Mouse (Mus musculus) neural tube, embryonic 12.5 days (tissue): ENCODE measurements around the gene Gucy2c. TPM values are rescaled to one million over a fixed set of nuclear protein-coding genes. Genes with fewer than 3 reads are reported as not detected.
"Not testable (repeated sequence)": the region's sequence is repeated elsewhere in the genome, so short reads cannot be mapped to it uniquely, and the experiment has no call there.

Experiments
- ATAC-seq: fragments of 200-750 bp; cut with Nextera tagmentation; 2 replicates; pipeline ENCODE4 v1.8.0; 2017; ENCODE audit warnings: low read depth, mild to moderate bottlenecking, moderate TSS enrichment, moderate library complexity; ENCODE audit not compliant: low FRiP score
- H3K27ac ChIP-seq: fragments of 300-500 bp; sonication (generic); 2 replicates; pipeline ENCODE4 v1.5.1; 2016
- H3K27me3 ChIP-seq: fragments of 300-500 bp; sonication (generic); replicated peaks from 2 replicates; pipeline ENCODE4 v1.6.1; 2016; ENCODE audit warnings: mild to moderate bottlenecking
- H3K36me3 ChIP-seq: fragments of 300-500 bp; sonication (generic); 2 replicates; pipeline ENCODE4 v1.6.1; 2016; ENCODE audit warnings: mild to moderate bottlenecking
- H3K4me1 ChIP-seq: fragments of 300-500 bp; sonication (generic); 2 replicates; pipeline ENCODE4 v1.6.1; 2016
- H3K4me2 ChIP-seq: fragments of 300-500 bp; sonication (generic); replicated peaks from 2 replicates; pipeline ENCODE4 v1.6.1; 2016; ENCODE audit warnings: mild to moderate bottlenecking
- H3K4me3 ChIP-seq: fragments of 300-500 bp; sonication (generic); 2 replicates; pipeline ENCODE4 v1.5.1; 2016
- H3K9ac ChIP-seq: fragments of 300-500 bp; sonication (generic); 2 replicates; pipeline ENCODE4 v1.6.1; 2016; ENCODE audit warnings: mild to moderate bottlenecking
- H3K9me3 ChIP-seq: fragments of 300-500 bp; sonication (generic); 2 replicates; pipeline ENCODE4 v1.6.1; 2016; ENCODE audit warnings: mild to moderate bottlenecking
- WGBS: fragments of 180-500 bp; shearing (Covaris S2); methylation state at CpG from one replicate; pipeline ENCODE4 v1.1.7; 2016; 5-methylcytosine and 5-hydroxymethylcytosine counted together
- polyA plus RNA-seq: library from polyadenylated mRNA; unstranded; fragments of >200 nt; fragmentation: Nextera tagmentation; extraction: Ambion mirVana; gene quantifications from 2 replicates; pipeline ENCODE4 v1.2.1, GENCODE M21; 2016

Gene Gucy2c
- polyA plus RNA-seq, 1 experiment from 2014 or later: 0.41 TPM

DNA sequence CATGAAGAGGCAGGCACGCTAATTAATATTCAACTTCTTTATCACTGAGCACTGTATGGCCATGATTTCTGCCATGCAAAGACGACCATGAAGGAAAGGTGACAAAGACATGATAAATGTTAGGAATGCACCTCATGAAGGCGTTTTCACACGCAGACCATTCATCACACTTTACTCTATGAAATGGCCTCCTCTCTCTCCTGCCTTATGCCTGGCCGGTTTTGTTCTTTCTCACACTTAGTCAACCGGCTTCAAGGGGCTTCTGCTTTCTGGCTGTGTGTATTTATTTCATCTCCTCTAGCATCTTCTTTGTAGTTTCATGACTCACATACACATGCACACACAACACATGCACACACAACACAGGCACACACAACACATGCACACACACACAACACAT lies 19.7 kb upstream of the Gucy2c start:
- Histone ChIP-seq H3K9ac (no peak overlapping the region), H3K4me3 (no peak overlapping the region), H3K9me3 (no peaks in the 10 kb centered on the region), H3K4me1 (peaks cover 13% of the 10 kb centered on the region; the same call in 1 of the 2 replicates), H3K27ac (no peak overlapping the region), H3K27me3 (no peaks in the 10 kb centered on the region), H3K4me2 (no peak overlapping the region), H3K36me3 (no peaks in the 10 kb centered on the region)
- ATAC-seq: no peak
- 85% methylated on average over 6 of the region's 6 CpGs for WGBS

DNA sequence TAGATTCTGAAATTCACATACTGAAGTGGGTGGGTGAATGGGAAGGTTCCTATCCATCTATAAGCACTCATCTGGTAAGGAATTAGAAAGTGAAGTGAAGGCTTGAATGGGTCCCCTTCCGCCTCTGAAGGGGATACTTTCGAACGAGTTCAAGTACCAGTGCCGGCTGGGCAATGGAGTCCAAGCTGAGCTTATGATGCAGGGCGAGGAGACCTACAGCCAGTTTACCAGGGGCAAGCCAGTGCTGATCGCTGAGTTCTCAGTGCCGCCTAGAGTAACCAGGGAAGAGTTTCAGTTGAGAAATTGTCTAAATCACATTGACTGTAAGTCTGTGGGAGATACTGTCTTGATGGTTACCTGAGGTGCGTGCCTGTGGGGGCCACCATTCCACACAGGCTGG lies 19.1 kb upstream of the Gucy2c start:
- whole genome bisulfite sequencing: 94% methylated on average over 8 of the region's 8 CpGs
- no peak overlapping the region for H3K4me3 ChIP-seq
- H3K9me3 ChIP-seq: no peaks in the 10 kb centered on the region
- H3K36me3 ChIP-seq: no peaks in the 10 kb centered on the region
- ATAC-seq: no peak
- peaks cover 13% of the 10 kb centered on the region; the same call in 1 of the 2 replicates for H3K4me1 ChIP-seq
- no peak overlapping the region for H3K4me2 ChIP-seq
- no peak overlapping the region for H3K27ac ChIP-seq
- no peak overlapping the region for H3K9ac ChIP-seq
- no peaks in the 10 kb centered on the region for H3K27me3 ChIP-seq

DNA sequence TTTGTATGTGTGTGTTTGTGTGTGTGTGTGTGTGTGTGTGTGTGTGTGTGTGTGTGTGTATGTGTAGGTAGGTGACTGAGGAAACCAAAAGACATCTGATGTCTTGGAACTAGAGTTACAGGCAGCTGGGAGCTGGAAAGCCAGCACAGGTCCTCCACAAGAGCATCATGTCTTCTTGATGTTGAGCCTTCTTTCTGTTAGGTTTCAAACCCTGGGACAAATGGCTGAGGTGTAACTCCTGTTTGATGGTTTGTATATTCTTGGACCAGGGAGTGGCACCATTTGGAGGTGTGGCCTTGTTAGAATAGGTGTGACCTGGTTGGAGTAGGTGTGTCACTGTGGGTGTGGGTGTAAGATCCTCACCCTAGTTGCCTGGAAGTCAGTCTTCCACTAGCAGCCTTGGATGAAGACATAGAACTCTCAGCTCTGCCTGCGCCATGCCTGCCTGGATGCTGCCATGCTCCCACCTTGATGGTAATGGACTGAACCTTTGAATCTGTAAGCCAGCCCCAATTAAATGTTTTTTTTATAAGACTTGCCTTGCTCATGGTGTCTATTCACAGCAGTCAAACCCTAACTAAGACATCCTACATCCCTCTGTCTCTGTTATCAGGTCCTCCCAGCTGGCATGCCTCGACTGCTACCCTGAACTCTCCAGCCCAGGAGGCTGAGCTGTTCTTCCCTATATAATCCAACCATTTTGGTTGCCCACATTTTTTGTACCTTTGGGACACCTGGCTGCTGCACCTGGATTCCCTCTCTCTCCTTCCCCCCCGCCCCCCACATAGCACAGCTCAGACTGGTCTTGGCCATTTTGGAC lies 16.5 kb upstream of the Gucy2c start:
- not testable (repeated sequence) for H3K4me2 ChIP-seq, H3K9ac ChIP-seq, H3K27ac ChIP-seq, H3K9me3 ChIP-seq, H3K27me3 ChIP-seq, ATAC-seq, H3K4me3 ChIP-seq, H3K36me3 ChIP-seq
- 85% methylated on average over 3 of the region's 3 CpGs for WGBS
- peaks cover 17% of the 10 kb centered on the region; the same call in 1 of the 2 replicates for H3K4me1 ChIP-seq

DNA sequence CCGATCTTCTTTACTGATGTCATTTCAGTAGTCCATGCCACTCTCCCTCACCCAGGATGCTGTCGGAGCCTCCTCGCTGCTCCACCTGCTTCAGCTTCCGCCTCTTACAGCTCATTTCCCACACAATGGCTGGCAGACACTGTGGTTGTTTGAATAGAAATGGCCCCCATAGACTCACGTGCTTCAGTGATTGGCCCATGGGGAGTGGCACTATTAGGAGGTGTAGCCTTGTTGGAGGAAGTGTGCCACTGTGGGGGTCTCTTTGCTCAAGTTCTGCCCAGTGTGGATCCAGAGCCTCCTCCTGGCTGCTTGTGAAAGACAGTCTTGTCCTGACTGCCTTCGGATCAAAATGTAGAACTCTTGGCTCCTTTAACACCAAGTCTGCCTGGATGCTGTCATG lies 14.3 kb upstream of the Gucy2c start:
- H3K27ac ChIP-seq: no peak overlapping the region
- H3K4me3 ChIP-seq: no peak overlapping the region
- H3K4me2 ChIP-seq: no peak overlapping the region
- H3K36me3 ChIP-seq: no peaks in the 10 kb centered on the region
- H3K9ac ChIP-seq: no peak overlapping the region
- ATAC-seq: no peak
- WGBS: 41% methylated on average over 6 of the region's 6 CpGs
- H3K9me3 ChIP-seq: no peaks in the 10 kb centered on the region
- no peaks in the 10 kb centered on the region; the same call in 1 of the 2 replicates for H3K27me3 ChIP-seq
- H3K4me1 ChIP-seq: peaks cover 16% of the 10 kb centered on the region; the same call in 1 of the 2 replicates

DNA sequence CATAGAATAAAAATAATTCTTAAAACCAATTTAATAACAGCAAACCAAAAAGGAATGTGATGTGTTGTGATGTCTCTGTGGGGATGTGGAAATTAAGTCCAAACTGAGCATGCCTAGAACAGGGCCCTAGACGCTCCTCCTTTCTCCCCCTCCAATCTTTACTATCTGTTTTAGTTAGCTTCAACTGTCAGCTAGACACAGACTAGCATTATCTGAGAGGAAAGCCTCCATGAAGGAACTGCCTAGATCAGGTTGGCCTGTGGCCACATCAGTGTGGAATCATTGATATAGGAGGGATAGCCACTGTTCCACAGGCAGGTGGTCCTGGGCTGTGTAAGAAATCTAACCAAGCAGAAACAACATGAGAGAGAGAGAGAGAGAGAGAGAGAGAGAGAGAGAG lies 13.5 kb upstream of the Gucy2c start:
- Histone ChIP-seq H3K9me3 (no peaks in the 10 kb centered on the region), H3K4me3 (no peak overlapping the region), H3K4me2 (no peak overlapping the region), H3K27me3 (no peaks in the 10 kb centered on the region; the same call in 1 of the 2 replicates), H3K4me1 (peaks cover 16% of the 10 kb centered on the region; the same call in 1 of the 2 replicates), H3K9ac (no peak overlapping the region), H3K27ac (no peak overlapping the region), H3K36me3 (no peaks in the 10 kb centered on the region)
- no peak for ATAC-seq
- 39% methylated on average over 1 of the region's 1 CpGs for WGBS

DNA sequence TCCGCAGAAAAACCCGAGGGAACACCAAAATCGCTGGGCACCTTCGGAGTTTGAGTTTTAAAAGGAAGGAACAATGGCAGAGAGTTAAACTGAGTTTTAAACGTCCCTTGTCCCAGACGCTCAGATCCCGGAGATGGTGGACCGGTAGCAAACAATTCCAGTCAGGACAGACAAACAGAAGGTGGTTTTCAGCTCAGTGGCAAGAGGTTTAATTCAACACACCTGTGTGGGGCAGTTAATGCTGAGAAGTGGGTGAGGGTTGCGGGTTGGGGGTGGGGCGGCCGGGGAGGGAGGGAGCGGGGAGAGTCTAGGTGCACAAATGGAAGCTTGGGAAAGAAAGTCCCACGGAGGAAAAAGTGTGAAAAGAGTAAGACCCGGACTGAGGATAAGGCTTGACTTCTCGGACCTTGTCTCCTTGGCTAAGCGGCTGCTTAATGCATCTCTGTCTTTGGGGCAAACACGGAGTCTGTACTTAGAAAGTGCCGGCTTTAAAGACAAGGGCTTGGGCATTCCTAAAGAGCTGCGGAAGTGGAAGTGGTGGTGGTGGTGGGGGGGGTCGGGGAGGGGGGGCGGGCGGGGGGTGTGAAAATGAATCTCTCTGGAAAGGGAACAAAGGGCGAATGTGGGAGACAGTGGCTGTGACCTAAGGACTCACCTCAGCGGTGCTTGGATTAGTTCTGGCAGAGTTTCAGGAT lies 12.4 kb upstream of the Gucy2c start:
- Histone ChIP-seq H3K27me3 (no peaks in the 10 kb centered on the region; the same call in 1 of the 2 replicates), H3K9me3 (no peaks in the 10 kb centered on the region), H3K9ac (peak overlapping the region; percentile 48; the same call in 1 of the 2 replicates), H3K4me2 (peak overlapping the region; percentile 75), H3K4me1 (peaks cover 16% of the 10 kb centered on the region; the same call in 1 of the 2 replicates), H3K36me3 (no peaks in the 10 kb centered on the region), H3K27ac (no peak overlapping the region), H3K4me3 (peak overlapping the region; percentile 30)
- 0 out of 2 replicates have a peak, but pooled peaks have one; percentile 18 for ATAC-seq
- under 1% methylated on average over 22 of the region's 24 CpGs for WGBS

DNA sequence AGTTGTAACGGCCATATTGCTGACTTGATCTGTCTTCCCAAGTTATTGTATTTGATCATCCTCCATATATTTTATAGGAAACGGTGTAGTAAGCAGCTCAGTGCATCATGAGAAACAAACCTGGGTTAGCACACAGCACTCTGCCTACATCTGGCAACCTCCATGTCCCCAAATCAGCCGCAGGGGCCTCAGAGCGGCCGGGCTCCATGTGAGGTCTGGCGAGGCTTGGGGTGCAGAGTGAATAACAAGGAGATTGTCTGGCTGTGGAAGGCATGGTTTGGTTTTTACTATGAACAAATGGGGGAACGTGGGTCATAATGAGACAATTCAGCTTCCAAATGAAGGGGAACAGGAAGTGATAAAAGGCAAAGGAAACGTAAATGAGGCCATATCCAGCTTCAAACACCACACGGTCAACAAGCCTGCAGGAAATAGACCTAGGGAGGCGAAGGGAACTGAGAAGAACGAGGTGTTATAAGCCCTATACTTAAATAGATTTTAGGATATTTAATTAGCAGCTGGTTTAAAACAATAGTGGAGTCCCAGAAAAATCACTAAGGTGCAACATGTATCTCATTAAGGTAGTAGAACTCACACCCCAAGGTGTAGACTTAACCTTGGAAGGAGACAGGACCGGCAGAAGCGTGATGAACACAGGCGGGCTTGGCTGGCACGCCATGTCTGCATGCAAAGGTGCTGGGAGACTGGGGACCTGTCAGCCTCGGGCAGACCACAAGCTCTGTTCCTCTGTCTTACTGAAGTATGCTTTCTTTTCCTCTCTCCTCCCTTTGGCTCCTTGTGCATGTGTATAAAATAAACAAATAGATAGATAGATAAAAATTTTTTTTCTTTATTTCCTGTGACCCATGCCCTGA lies 11.6 kb upstream of the Gucy2c start:
- no peak overlapping the region; the same call in 1 of the 2 replicates for H3K9ac ChIP-seq
- 23% methylated on average over 16 of the region's 16 CpGs for WGBS
- no peaks in the 10 kb centered on the region for H3K36me3 ChIP-seq
- H3K4me2 ChIP-seq: peak overlapping the region; percentile 75
- no peak for ATAC-seq
- H3K4me3 ChIP-seq: peak overlapping the region; percentile 30
- peaks cover 16% of the 10 kb centered on the region; the same call in 1 of the 2 replicates for H3K4me1 ChIP-seq
- no peaks in the 10 kb centered on the region for H3K9me3 ChIP-seq
- H3K27ac ChIP-seq: no peak overlapping the region
- no peaks in the 10 kb centered on the region; the same call in 1 of the 2 replicates for H3K27me3 ChIP-seq

DNA sequence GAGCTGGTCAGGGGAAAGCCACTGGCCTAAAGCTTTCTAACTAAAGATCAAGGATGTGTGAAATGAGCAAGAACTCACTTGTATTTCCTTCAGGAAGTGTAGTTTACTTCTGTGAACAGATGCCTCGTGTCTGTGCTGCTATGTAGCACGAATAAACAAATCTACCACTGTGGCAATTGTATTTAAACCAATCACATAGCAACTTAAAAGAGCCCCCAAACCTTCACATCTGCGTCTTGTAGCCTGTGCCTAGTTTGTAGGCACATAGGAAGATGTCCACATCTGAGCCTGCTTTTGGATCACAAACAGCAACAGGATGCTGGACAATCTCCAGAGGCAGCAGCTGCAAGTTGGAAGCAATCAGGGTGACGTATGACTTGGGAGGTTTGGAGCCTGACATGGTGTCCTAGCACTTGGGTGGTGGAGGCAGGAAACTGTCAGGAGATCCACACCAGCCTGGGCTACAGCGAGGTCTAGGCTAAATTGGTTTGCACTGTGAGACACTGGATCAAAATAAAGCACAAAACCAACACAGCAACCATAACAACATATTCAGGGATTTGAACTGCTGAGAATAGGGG lies 7.9 kb upstream of the Gucy2c start:
- peaks cover 16% of the 10 kb centered on the region; the same call in 1 of the 2 replicates for H3K4me1 ChIP-seq
- H3K4me3 ChIP-seq: no peak overlapping the region
- H3K36me3 ChIP-seq: no peaks in the 10 kb centered on the region
- 76% methylated on average over 5 of the region's 5 CpGs for WGBS
- no peaks in the 10 kb centered on the region; the same call in 1 of the 2 replicates for H3K27me3 ChIP-seq
- no peak overlapping the region for H3K9ac ChIP-seq
- no peak overlapping the region for H3K27ac ChIP-seq
- H3K4me2 ChIP-seq: no peak overlapping the region
- ATAC-seq: no peak
- H3K9me3 ChIP-seq: no peaks in the 10 kb centered on the region

DNA sequence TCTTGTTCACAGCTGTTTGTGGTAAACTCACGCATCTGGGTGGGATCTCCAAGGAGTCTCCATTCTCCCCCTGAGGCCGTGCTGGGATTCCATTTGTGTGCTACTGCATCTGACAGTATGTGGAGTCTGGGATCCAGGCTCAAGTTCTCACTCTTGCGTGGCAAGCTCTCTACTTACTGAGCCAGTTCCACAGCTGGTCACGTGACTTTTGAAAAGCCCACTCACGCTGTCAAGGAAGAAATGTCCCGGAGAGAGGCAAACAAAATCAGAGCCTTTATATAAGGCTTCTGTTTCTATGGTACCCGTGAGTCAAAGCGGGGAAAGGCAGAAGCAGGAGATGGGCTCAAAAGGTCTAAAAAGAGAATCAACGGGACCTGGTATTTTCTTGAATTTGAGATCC lies 1.2 kb upstream of the Gucy2c start:
- Histone ChIP-seq H3K27me3 (no peaks in the 10 kb centered on the region), H3K4me2 (no peak overlapping the region), H3K27ac (no peak overlapping the region), H3K4me1 (no peaks in the 10 kb centered on the region), H3K36me3 (no peaks in the 10 kb centered on the region), H3K4me3 (no peak overlapping the region), H3K9ac (no peak overlapping the region), H3K9me3 (no peaks in the 10 kb centered on the region)
- 88% methylated on average over 9 of the region's 9 CpGs for WGBS
- ATAC-seq: no peak

DNA sequence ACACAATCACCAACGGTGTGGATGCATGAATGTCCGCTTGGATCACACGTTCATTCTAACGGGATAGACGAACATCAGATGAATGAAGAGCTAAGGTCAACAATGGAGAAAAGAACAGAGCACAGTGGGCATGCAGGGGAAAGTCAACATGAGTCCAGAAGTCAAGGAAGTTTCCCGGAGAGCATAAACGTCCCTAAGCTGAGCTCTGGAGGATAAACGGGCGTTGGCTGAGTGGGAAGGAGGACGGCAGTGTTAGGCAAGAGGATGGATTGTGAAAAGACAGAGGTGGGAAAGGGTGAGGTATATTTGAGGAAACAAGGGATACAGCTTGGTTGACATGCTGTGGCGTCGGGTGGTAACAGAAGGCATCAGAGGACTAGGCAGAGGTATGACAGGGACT lies 581 bp upstream of the Gucy2c start:
- no peak overlapping the region for H3K9ac ChIP-seq
- H3K4me2 ChIP-seq: no peak overlapping the region
- ATAC-seq: no peak
- 85% methylated on average over 12 of the region's 12 CpGs for WGBS
- no peaks in the 10 kb centered on the region for H3K9me3 ChIP-seq
- H3K27ac ChIP-seq: no peak overlapping the region
- H3K27me3 ChIP-seq: no peaks in the 10 kb centered on the region
- H3K4me3 ChIP-seq: no peak overlapping the region
- H3K4me1 ChIP-seq: no peaks in the 10 kb centered on the region
- no peaks in the 10 kb centered on the region for H3K36me3 ChIP-seq

DNA sequence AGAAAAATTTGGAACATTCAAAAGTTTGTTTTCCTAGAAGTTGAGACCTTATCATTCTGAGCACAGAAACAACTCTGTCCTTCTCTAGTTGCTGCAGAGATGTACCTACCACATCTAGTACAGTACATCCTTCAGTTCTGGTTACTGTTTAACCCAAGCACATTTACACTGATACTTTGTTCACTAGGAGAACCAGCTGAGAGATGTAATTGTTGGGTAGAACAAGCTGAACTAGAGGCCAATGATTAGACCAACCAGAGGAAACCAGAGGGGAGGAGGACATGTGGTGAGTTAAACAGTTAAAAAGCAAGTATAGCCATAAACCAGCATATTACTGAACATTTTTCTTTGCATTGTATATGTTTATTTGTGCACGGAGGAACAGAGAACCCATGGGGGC lies 5.2 kb downstream of the Gucy2c start:
- Histone ChIP-seq H3K27me3 (no peaks in the 10 kb centered on the region), H3K4me1 (no peaks in the 10 kb centered on the region), H3K36me3 (no peaks in the 10 kb centered on the region), H3K9ac (no peak overlapping the region), H3K27ac (no peak overlapping the region), H3K4me2 (no peak overlapping the region), H3K9me3 (no peaks in the 10 kb centered on the region), H3K4me3 (no peak overlapping the region)
- ATAC-seq: no peak
- 78% methylated on average over 1 of the region's 1 CpGs for WGBS
